Mouse (Mus musculus): ENCODE data around the gene Krtcap2.
"Not testable (repeated sequence)": the region's sequence is repeated elsewhere in the genome, so short reads cannot be mapped to it uniquely, and the experiment has no call there.

Krtcap2 gene

GRCm38 (mm10) chr3:89245688-89246171 lies at the start of gene Krtcap2:
Krtcap2 (plus strand) TSS chr3:89245966.
- peak; percentile 77 for DNase-seq (ENCODE audit: low read depth, low spot score)

GRCm38 (mm10) chr3:89195979-89196877 lies 49.5 kb upstream of the Krtcap2 start:
- DNase-seq (ENCODE audit: low read depth, low spot score), result peak; percentile 97

GRCm38 (mm10) chr3:89199839-89200238 lies 45.9 kb upstream of the Krtcap2 start:
- DNase-seq (ENCODE audit: low read depth, low spot score), result no peak

GRCm38 (mm10) chr3:89202253-89203141 lies 43.3 kb upstream of the Krtcap2 start, which contains the start of gene Gba:
Gba (plus strand) TSS chr3:89202928.
- peak; percentile 93 for DNase-seq (ENCODE audit: low read depth, low spot score)

GRCm38 (mm10) chr3:89203142-89203514 lies 42.6 kb upstream of the Krtcap2 start:
- DNase-seq (ENCODE audit: low read depth, low spot score), result no peak

- no peak for DNase-seq (ENCODE audit: low read depth, low spot score)
Observed at GRCm38 (mm10) chr3:89206079-89206478, 39.7 kb upstream of the Krtcap2 start.

GRCm38 (mm10) chr3:89206695-89207094 lies 39.1 kb upstream of the Krtcap2 start:
- no peak for DNase-seq (ENCODE audit: low read depth, low spot score)

GRCm38 (mm10) chr3:89208075-89208657 lies 37.6 kb upstream of the Krtcap2 start:
- DNase-seq (ENCODE audit: low read depth, low spot score), result no peak

- no peak for DNase-seq (ENCODE audit: low read depth, low spot score)
Observed at GRCm38 (mm10) chr3:89208736-89209135, 37.0 kb upstream of the Krtcap2 start.

- no peak for DNase-seq (ENCODE audit: low read depth, low spot score)
Observed at GRCm38 (mm10) chr3:89209731-89210130, 36.0 kb upstream of the Krtcap2 start.

GRCm38 (mm10) chr3:89210162-89210561 lies 35.6 kb upstream of the Krtcap2 start:
- no peak for DNase-seq (ENCODE audit: low read depth, low spot score)

GRCm38 (mm10) chr3:89210731-89211130 lies 35.0 kb upstream of the Krtcap2 start:
- no peak for DNase-seq (ENCODE audit: low read depth, low spot score)

GRCm38 (mm10) chr3:89213803-89214530 lies 31.8 kb upstream of the Krtcap2 start:
- peak; percentile 93 for DNase-seq (ENCODE audit: low read depth, low spot score)

- DNase-seq (ENCODE audit: low read depth, low spot score), result peak; percentile 31
Observed at GRCm38 (mm10) chr3:89214681-89215411, 30.9 kb upstream of the Krtcap2 start, which contains the start of gene Thbs3. Thbs3 (plus strand) TSS chr3:89215180.

GRCm38 (mm10) chr3:89215853-89216252 lies 29.9 kb upstream of the Krtcap2 start:
- DNase-seq (ENCODE audit: low read depth, low spot score), result peak; percentile 93

GRCm38 (mm10) chr3:89216407-89216806 lies 29.4 kb upstream of the Krtcap2 start:
- not testable (repeated sequence) for DNase-seq (ENCODE audit: low read depth, low spot score)

- no peak for DNase-seq (ENCODE audit: low read depth, low spot score)
Observed at GRCm38 (mm10) chr3:89218271-89218670, 27.5 kb upstream of the Krtcap2 start.

GRCm38 (mm10) chr3:89219546-89219945 lies 26.2 kb upstream of the Krtcap2 start:
- no peak for DNase-seq (ENCODE audit: low read depth, low spot score)

- DNase-seq (ENCODE audit: low read depth, low spot score), result no peak
Observed at GRCm38 (mm10) chr3:89221167-89221566, 24.6 kb upstream of the Krtcap2 start.

GRCm38 (mm10) chr3:89224796-89225195 lies 21.0 kb upstream of the Krtcap2 start:
- DNase-seq (ENCODE audit: low read depth, low spot score), result no peak

All from ES-CJ7 (cell line).